Mouse (Mus musculus) stomach, postnatal 0 days (tissue): Measurements from ENCODE around the gene Tnik.

Source experiments
- CTCF ChIP-seq: IDR thresholded peaks from 2 replicates; pipeline ENCODE4 v1.5.1; 2016; ENCODE audit warnings: antibody characterized with exemption, low read depth, mild to moderate bottlenecking, moderate library complexity
- EP300 ChIP-seq: optimal IDR thresholded peaks from 2 replicates; pipeline ENCODE3; 2016; ENCODE audit warnings: antibody characterized with exemption

GRCm38 (mm10) chr3:28225357-28225905 is 37.6 kb upstream of the Tnik start:
- no peak for TF ChIP-seq CTCF
- TF ChIP-seq EP300, result no peak
